Mouse (Mus musculus): ENCODE data around the gene Clcnkb.

The Clcnkb gene

GRCm38 (mm10) chr4:141362937-141363548 lies 52.8 kb downstream of the Clcnkb start:
- intact Hi-C loops (cut with DNase I), result loop anchor here (1.0 to 10.0 kb wide), 3 partner anchors 90 to 221 kb away; no protein-coding TSS in a partner anchor

GRCm38 (mm10) chr4:141360846-141361245 lies 55.0 kb downstream of the Clcnkb start:
- intact Hi-C loops (cut with DNase I), result loop anchor here (5.0 to 10.0 kb wide), 2 partner anchors 156 to 219 kb away; no protein-coding TSS in a partner anchor

GRCm38 (mm10) chr4:141359222-141359621 lies 56.6 kb downstream of the Clcnkb start:
- intact Hi-C loops (cut with DNase I), result no loop called here

GRCm38 (mm10) chr4:141357811-141358210 lies 58.0 kb downstream of the Clcnkb start:
- intact Hi-C loops (cut with DNase I), result no loop called here

Measured in adrenal gland (tissue).